Mouse (Mus musculus): Measurements from ENCODE around the gene Coro1b. TPM values are rescaled to one million over a fixed set of nuclear protein-coding genes. Genes with fewer than 3 reads are reported as not detected.

Coro1b gene
- total RNA-seq, 1 experiment = 73.8 TPM

DNA sequence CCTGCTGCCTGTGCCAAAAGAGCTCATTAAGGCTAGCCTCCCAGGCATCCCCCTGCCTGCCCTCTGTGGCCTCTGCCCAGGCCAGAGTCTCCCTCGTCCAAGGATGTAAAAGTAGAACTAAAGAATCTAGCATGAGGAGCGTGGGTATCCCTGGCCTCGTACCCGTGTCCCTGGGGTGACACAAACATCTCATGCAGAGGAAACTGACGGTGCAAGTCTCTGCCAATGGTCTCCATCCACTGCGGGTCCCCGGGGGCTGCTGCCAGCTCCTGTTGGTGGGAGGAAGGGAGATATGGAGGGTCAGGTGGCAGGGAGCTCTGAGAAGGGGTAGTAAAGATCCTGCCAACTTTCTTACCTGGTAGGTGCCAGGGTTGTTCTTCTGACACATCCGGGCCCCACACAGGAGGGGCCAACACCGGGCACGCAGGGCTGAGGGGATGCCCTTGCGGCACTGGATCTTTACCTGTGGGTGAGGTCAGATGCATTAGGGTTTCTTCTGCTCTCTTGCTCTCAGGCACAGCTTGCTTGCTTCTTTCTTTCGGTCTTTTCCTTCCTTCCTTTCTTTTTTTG lies 40.7 kb downstream of the Coro1b start:
- Histone ChIP-seq H3K9me3 (ENCODE audit: control insufficient read depth, insufficient read depth, low read depth, low read length) (no peaks in the 10 kb centered on the region), H3K4me1 (ENCODE audit: control insufficient read depth in 2 of 2, insufficient read depth in 2 of 2, low read length in 2 of 2, poor library complexity in 1 of 2) (peaks cover 6 to 25% of the 10 kb centered on the region in 2 experiments; a peak in 3 of 4 replicates), H3K27ac (ENCODE audit: insufficient read depth, low read depth, low read length, poor library complexity, severe bottlenecking) (no peak overlapping the region), H3K4me3 (ENCODE audit: insufficient read depth in 1 of 2, low read depth in 1 of 2, low read length in 2 of 2, poor library complexity in 1 of 2, severe bottlenecking in 1 of 2) (no peak overlapping the region), H3K36me3 (ENCODE audit: control insufficient read depth, insufficient read depth, low read length, poor library complexity, severe bottlenecking) (peaks cover 10% of the 10 kb centered on the region), H3K9ac (ENCODE audit: insufficient read depth, low read depth, low read length, poor library complexity, severe bottlenecking) (no peak overlapping the region)
- DNase-seq (ENCODE audit: low read depth, low spot score) = no peak
- TF ChIP-seq ZNF384 (IDR thresholded peaks at IDR 0.05; ENCODE audit: low read depth, low read length) = no peak
- TF ChIP-seq CHD2 (IDR thresholded peaks at IDR 0.05; ENCODE audit: low read depth, low read length) = no peak
- no peak for TF ChIP-seq MAFK (IDR thresholded peaks at IDR 0.05; ENCODE audit: insufficient read depth, low read depth, low read length)
- TF ChIP-seq HCFC1 (IDR thresholded peaks at IDR 0.05; ENCODE audit: borderline replicate concordance, insufficient read depth, low read length) = no peak
- no peak for TF ChIP-seq ZC3H11A (IDR thresholded peaks at IDR 0.05; ENCODE audit: borderline replicate concordance, low read depth, low read length)
- in situ Hi-C loops (cut with MboI; ENCODE audit: low sequenced_read_pairs in 2 of 2, unreplicated experiment in 2 of 2) = no loop called here

GRCm38 (mm10) chr19:4190831-4191334 lies 42.5 kb downstream of the Coro1b start, which contains the start of gene Tbc1d10c:
Gene Tbc1d10c (minus strand): TSS chr19:4191284.
- H3K27ac ChIP-seq (ENCODE audit: insufficient read depth, low read depth, low read length, poor library complexity, severe bottlenecking) = peak within 1 kb of the TSS; percentile 83
- peak within 1 kb of the TSS; percentile 97 for H3K9ac ChIP-seq (ENCODE audit: insufficient read depth, low read depth, low read length, poor library complexity, severe bottlenecking)
- in situ Hi-C loops (cut with MboI; ENCODE audit: low sequenced_read_pairs in 2 of 2, unreplicated experiment in 2 of 2) = no loop called here
- no peak for DNase-seq (ENCODE audit: low read depth, low spot score)
- TF ChIP-seq ZC3H11A (IDR thresholded peaks at IDR 0.05; ENCODE audit: borderline replicate concordance, low read depth, low read length) (no peak), HCFC1 (IDR thresholded peaks at IDR 0.05; ENCODE audit: borderline replicate concordance, insufficient read depth, low read length) (no peak), ZNF384 (IDR thresholded peaks at IDR 0.05; ENCODE audit: low read depth, low read length) (no peak), CHD2 (IDR thresholded peaks at IDR 0.05; ENCODE audit: low read depth, low read length) (no peak), MAFK (IDR thresholded peaks at IDR 0.05; ENCODE audit: insufficient read depth, low read depth, low read length) (no peak)
- no peaks in the 10 kb centered on the region for H3K9me3 ChIP-seq (ENCODE audit: control insufficient read depth, insufficient read depth, low read depth, low read length)
- H3K36me3 ChIP-seq (ENCODE audit: control insufficient read depth, insufficient read depth, low read length, poor library complexity, severe bottlenecking) = peaks cover 28% of the 10 kb centered on the region
- peak within 1 kb of the TSS; percentile 93 to 97 for H3K4me3 ChIP-seq (ENCODE audit: insufficient read depth in 1 of 2, low read depth in 1 of 2, low read length in 2 of 2, poor library complexity in 1 of 2, severe bottlenecking in 1 of 2)
- peaks cover 2 to 17% of the 10 kb centered on the region in 2 experiments; a peak in 3 of 4 replicates for H3K4me1 ChIP-seq (ENCODE audit: control insufficient read depth in 2 of 2, insufficient read depth in 2 of 2, low read length in 2 of 2, poor library complexity in 1 of 2)

GRCm38 (mm10) chr19:4191528-4192250 lies 43.3 kb downstream of the Coro1b start, which contains the start of gene Ppp1ca:
Gene Ppp1ca (plus strand): TSS chr19:4192065.
- Histone ChIP-seq H3K27ac (ENCODE audit: insufficient read depth, low read depth, low read length, poor library complexity, severe bottlenecking) (peak within 1 kb of the TSS; percentile 83), H3K4me1 (ENCODE audit: control insufficient read depth in 2 of 2, insufficient read depth in 2 of 2, low read length in 2 of 2, poor library complexity in 1 of 2) (peaks cover 2 to 17% of the 10 kb centered on the region in 2 experiments; a peak in 3 of 4 replicates), H3K36me3 (ENCODE audit: control insufficient read depth, insufficient read depth, low read length, poor library complexity, severe bottlenecking) (peaks cover 36% of the 10 kb centered on the region), H3K4me3 (ENCODE audit: insufficient read depth in 1 of 2, low read depth in 1 of 2, low read length in 2 of 2, poor library complexity in 1 of 2, severe bottlenecking in 1 of 2) (peak within 1 kb of the TSS; percentile 93 to 97), H3K9me3 (ENCODE audit: control insufficient read depth, insufficient read depth, low read depth, low read length) (no peaks in the 10 kb centered on the region), H3K9ac (ENCODE audit: insufficient read depth, low read depth, low read length, poor library complexity, severe bottlenecking) (peak within 1 kb of the TSS; percentile 97)
- DNase-seq (ENCODE audit: low read depth, low spot score) = peak; percentile 94
- in situ Hi-C loops (cut with MboI; ENCODE audit: low sequenced_read_pairs in 2 of 2, unreplicated experiment in 2 of 2) = no loop called here
- TF ChIP-seq ZNF384 (IDR thresholded peaks at IDR 0.05; ENCODE audit: low read depth, low read length) (no peak), MAFK (IDR thresholded peaks at IDR 0.05; ENCODE audit: insufficient read depth, low read depth, low read length) (no peak), HCFC1 (IDR thresholded peaks at IDR 0.05; ENCODE audit: borderline replicate concordance, insufficient read depth, low read length) (no peak), ZC3H11A (IDR thresholded peaks at IDR 0.05; ENCODE audit: borderline replicate concordance, low read depth, low read length) (no peak), CHD2 (IDR thresholded peaks at IDR 0.05; ENCODE audit: low read depth, low read length) (no peak)

DNA sequence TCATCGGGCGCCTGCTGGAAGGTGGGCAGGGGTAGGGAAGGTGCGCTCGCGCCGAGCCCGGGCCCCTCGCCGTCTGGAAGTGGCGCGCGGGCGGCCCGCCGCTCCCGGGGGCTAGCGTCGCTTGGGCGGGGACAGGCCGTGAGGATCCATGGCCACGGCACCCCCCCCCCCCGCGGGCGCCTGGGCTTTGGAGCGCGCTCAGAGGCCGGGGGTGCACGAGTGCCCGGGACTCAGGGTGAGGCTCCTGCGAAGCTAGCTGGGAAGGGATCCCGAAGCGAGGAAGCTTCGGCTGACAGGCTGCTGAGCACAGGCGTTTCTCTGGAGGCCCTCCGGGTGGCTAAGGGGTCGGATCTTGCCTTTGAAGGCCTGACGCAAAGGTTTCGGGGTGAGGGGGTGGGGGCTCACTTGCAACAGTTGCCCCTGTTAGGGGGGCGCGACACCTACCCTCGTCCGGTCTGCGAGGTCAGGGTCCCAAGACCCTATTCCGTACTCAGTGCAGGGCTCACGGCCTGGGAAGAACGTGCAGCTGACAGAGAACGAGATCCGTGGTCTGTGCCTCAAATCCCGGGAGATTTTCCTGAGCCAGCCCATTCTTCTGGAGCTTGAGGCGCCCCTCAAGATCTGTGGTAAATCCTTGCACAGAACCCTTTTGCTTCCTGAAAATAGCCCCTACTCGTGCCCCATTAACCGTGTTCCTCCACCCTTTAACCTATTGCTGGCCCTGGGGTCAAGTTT lies 44.0 kb downstream of the Coro1b start:
- peak overlapping the region; percentile 97 for H3K9ac ChIP-seq (ENCODE audit: insufficient read depth, low read depth, low read length, poor library complexity, severe bottlenecking)
- DNase-seq (ENCODE audit: low read depth, low spot score) = no peak
- H3K9me3 ChIP-seq (ENCODE audit: control insufficient read depth, insufficient read depth, low read depth, low read length) = no peaks in the 10 kb centered on the region
- in situ Hi-C loops (cut with MboI; ENCODE audit: low sequenced_read_pairs in 2 of 2, unreplicated experiment in 2 of 2) = no loop called here
- H3K4me1 ChIP-seq (ENCODE audit: control insufficient read depth in 2 of 2, insufficient read depth in 2 of 2, low read length in 2 of 2, poor library complexity in 1 of 2) = peaks cover 2 to 18% of the 10 kb centered on the region in 2 experiments; a peak in 3 of 4 replicates
- no peak for TF ChIP-seq ZNF384 (IDR thresholded peaks at IDR 0.05; ENCODE audit: low read depth, low read length)
- TF ChIP-seq HCFC1 (IDR thresholded peaks at IDR 0.05; ENCODE audit: borderline replicate concordance, insufficient read depth, low read length) = no peak
- TF ChIP-seq ZC3H11A (IDR thresholded peaks at IDR 0.05; ENCODE audit: borderline replicate concordance, low read depth, low read length) = no peak
- TF ChIP-seq CHD2 (IDR thresholded peaks at IDR 0.05; ENCODE audit: low read depth, low read length) = peak; percentile 51; the same call in 1 of the 2 replicates
- peaks cover 43% of the 10 kb centered on the region for H3K36me3 ChIP-seq (ENCODE audit: control insufficient read depth, insufficient read depth, low read length, poor library complexity, severe bottlenecking)
- H3K27ac ChIP-seq (ENCODE audit: insufficient read depth, low read depth, low read length, poor library complexity, severe bottlenecking) = peak overlapping the region; percentile 83
- peak overlapping the region; percentile 93 to 97 for H3K4me3 ChIP-seq (ENCODE audit: insufficient read depth in 1 of 2, low read depth in 1 of 2, low read length in 2 of 2, poor library complexity in 1 of 2, severe bottlenecking in 1 of 2)
